Mouse (Mus musculus) erythroblast, embryonic 14.5 days (primary cell): ENCODE measurements around the gene Phtf1. TPM values are rescaled to one million over a fixed set of nuclear protein-coding genes. Genes with fewer than 3 reads are reported as not detected.

ENCODE experiments used
- H3K27me3 ChIP-seq: 2 replicates; pipeline ENCODE4 v1.6.1; 2012; ENCODE audit warnings: inconsistent platforms; ENCODE audit not compliant: control insufficient read depth
- H3K36me3 ChIP-seq: 2 replicates; pipeline ENCODE4 v1.6.1; 2012; ENCODE audit warnings: mild to moderate bottlenecking, inconsistent platforms; ENCODE audit not compliant: control insufficient read depth
- H3K4me1 ChIP-seq: 2 replicates; pipeline ENCODE4 v1.6.1; 2012; ENCODE audit warnings: inconsistent platforms; ENCODE audit not compliant: control insufficient read depth
- H3K4me3 ChIP-seq: replicated peaks from 2 replicates; pipeline ENCODE3; 2012; ENCODE audit warnings: moderate library complexity, mild to moderate bottlenecking, inconsistent platforms
- H3K9me3 ChIP-seq: 2 replicates; pipeline ENCODE4 v1.6.1; 2012; ENCODE audit warnings: low read length, inconsistent platforms, mixed read lengths; ENCODE audit not compliant: control insufficient read depth
- GATA1 ChIP-seq: IDR thresholded peaks from 2 replicates; pipeline ENCODE4 v1.6.1; 2012; ENCODE audit warnings: low read length, inconsistent platforms, mixed read lengths
- TAL1 ChIP-seq: IDR thresholded peaks from 3 replicates; pipeline ENCODE4 v1.6.1; 2012; ENCODE audit warnings: low read length, inconsistent platforms, mixed read lengths
- polyA plus RNA-seq: library from polyadenylated mRNA; stranded (reverse); fragments of >175 nt; gene quantifications from 2 replicates; pipeline ENCODE4 v1.2.3, GENCODE M21; 2012

Gene Phtf1
- polyA plus RNA-seq, 1 experiment, result 0.10 TPM

DNA sequence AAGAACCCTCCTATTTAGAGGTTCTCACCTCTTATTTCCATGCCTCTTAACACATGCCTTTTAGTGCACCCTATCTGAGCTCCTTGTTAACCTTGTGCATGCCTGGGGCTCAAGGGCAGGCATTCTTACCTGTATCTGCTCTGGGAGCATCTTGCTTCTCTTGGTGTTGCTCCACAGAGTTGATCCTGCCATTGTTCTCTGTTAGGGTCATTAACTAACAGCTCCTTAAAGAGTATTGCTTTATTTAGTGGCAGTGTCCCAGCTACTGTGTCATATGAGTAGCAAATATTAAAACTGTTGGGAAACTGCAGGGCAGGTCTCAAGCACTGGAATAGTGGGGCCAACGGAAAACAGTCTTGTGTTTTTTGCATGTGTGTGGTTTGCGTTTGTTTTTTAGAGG is 3.2 kb downstream of the Phtf1 start:
- H3K4me3 ChIP-seq, result no peak overlapping the region
- H3K4me1 ChIP-seq, result peaks cover 34% of the 10 kb centered on the region
- no peaks in the 10 kb centered on the region for H3K27me3 ChIP-seq
- TF ChIP-seq TAL1 (no peak), GATA1 (no peak)
- H3K36me3 ChIP-seq, result peaks cover 25% of the 10 kb centered on the region
- H3K9me3 ChIP-seq, result no peaks in the 10 kb centered on the region

- TF ChIP-seq TAL1, result no peak
- no peak for TF ChIP-seq GATA1
- peaks cover 44% of the 10 kb centered on the region for H3K36me3 ChIP-seq
These were observed 16.6 kb downstream of the Phtf1 start for GRCm38 (mm10) chr3:103984556-103984955.

DNA sequence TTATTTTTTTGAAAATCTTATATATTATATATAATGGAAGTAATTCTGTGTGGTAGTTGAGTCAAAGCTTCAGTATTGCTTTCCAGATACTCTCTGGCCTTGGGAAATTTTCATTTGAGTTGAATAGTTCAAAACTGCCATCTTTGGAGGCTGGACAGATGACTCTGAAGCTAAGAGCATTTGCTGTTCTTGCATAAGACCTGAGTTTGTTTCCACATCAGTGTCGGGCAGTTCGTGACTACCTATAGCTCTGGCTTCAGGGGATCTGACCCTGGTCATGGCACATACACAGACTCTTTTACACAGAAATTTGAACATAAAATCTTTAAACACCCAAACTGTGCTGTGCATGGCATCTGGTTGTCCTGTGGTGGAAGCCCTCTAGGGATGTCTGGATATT is 17.3 kb downstream of the Phtf1 start:
- Histone ChIP-seq H3K27me3 (no peaks in the 10 kb centered on the region), H3K36me3 (peaks cover 46% of the 10 kb centered on the region), H3K4me3 (no peak overlapping the region), H3K9me3 (no peaks in the 10 kb centered on the region), H3K4me1 (peaks cover 3% of the 10 kb centered on the region; the same call in 1 of the 2 replicates)
- no peak for TF ChIP-seq TAL1

More at GRCm38 (mm10) chr3:103984556-103984955, 16.6 kb downstream of the Phtf1 start:
- H3K27me3 ChIP-seq, result no peaks in the 10 kb centered on the region
- H3K4me1 ChIP-seq, result peaks cover 3% of the 10 kb centered on the region; the same call in 1 of the 2 replicates
- H3K9me3 ChIP-seq, result no peaks in the 10 kb centered on the region
- no peak overlapping the region for H3K4me3 ChIP-seq

DNA sequence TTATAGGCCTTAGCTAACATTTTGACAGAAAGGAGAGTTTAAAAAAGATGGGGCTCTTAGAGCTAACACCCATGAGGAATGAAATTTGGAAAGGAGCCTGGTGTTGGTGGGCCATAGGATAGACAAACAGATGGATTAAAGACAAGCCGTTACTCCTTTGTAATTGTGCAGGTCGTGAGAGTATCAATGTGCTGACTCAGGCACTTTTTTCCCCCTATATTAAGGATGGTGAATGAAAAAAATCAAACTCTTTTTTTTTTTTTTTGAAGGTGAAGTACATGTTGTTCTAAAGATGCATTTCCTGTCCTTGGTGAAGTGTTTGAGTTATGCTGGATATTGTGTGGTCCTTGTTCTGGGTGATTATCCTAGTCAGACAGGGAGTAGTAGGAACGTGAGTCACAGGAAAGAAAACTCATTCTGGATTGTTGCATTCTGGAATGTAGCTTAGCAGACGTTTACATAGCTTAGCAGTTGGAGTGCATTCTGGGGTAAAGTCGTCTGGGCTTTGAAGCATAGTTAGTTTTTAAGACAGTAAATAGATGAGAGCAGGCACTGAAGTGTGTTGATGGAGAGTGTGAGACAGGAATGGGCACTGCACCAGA is 20.0 kb downstream of the Phtf1 start:
- H3K4me1 ChIP-seq, result peaks cover 3% of the 10 kb centered on the region; the same call in 1 of the 2 replicates
- no peak overlapping the region for H3K4me3 ChIP-seq

DNA sequence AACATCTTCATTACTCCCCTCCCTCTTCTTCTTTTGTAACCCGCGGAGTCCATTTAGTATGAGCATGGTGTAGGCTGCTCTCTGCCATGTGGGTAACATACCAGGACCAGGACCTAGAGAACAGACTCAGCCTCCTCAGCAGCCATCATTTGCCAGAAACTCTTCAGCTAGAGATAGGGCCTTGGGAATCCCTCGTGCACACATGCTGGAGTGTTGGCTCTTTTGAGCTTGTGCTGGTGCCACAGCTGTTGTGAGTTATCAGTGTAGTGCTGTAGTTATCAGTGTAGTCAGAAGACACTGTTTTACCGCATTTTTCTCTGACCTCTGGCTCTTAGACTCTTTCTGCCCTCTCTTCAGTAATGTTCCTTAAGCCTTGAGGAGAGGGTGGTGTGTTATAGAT is 21.4 kb downstream of the Phtf1 start:
- TF ChIP-seq TAL1 (no peak), GATA1 (no peak)
- Histone ChIP-seq H3K9me3 (no peaks in the 10 kb centered on the region), H3K4me1 (peaks cover 3% of the 10 kb centered on the region; the same call in 1 of the 2 replicates), H3K4me3 (no peak overlapping the region), H3K27me3 (no peaks in the 10 kb centered on the region), H3K36me3 (peaks cover 57% of the 10 kb centered on the region)

More for the DNA sequence above, 20.0 kb downstream of the Phtf1 start:
- H3K27me3 ChIP-seq, result no peaks in the 10 kb centered on the region
- peaks cover 59% of the 10 kb centered on the region for H3K36me3 ChIP-seq
- no peaks in the 10 kb centered on the region for H3K9me3 ChIP-seq
- TF ChIP-seq TAL1 (no peak), GATA1 (no peak)

GRCm38 (mm10) chr3:103991271-103991670 is 23.4 kb downstream of the Phtf1 start:
- H3K27me3 ChIP-seq, result no peaks in the 10 kb centered on the region
- no peak overlapping the region for H3K4me3 ChIP-seq
- H3K4me1 ChIP-seq, result peaks cover 3% of the 10 kb centered on the region; the same call in 1 of the 2 replicates
- TF ChIP-seq TAL1 (no peak), GATA1 (no peak)
- H3K36me3 ChIP-seq, result peaks cover 58% of the 10 kb centered on the region
- H3K9me3 ChIP-seq, result no peaks in the 10 kb centered on the region

GRCm38 (mm10) chr3:103998724-103999123 is 30.8 kb downstream of the Phtf1 start:
- Histone ChIP-seq H3K4me1 (no peaks in the 10 kb centered on the region), H3K36me3 (peaks cover 53% of the 10 kb centered on the region), H3K4me3 (no peak overlapping the region), H3K9me3 (no peaks in the 10 kb centered on the region), H3K27me3 (no peaks in the 10 kb centered on the region)
- no peak for TF ChIP-seq TAL1
- TF ChIP-seq GATA1, result no peak

GRCm38 (mm10) chr3:104006896-104007466 is 39.1 kb downstream of the Phtf1 start:
- Histone ChIP-seq H3K27me3 (no peaks in the 10 kb centered on the region), H3K36me3 (peaks cover 43% of the 10 kb centered on the region), H3K4me3 (no peak overlapping the region), H3K9me3 (no peaks in the 10 kb centered on the region), H3K4me1 (no peaks in the 10 kb centered on the region)
- TF ChIP-seq TAL1, result no peak

- H3K36me3 ChIP-seq, result peaks cover 41% of the 10 kb centered on the region
These were observed 39.6 kb downstream of the Phtf1 start for GRCm38 (mm10) chr3:104007479-104007878.

More at GRCm38 (mm10) chr3:104007479-104007878, 39.6 kb downstream of the Phtf1 start:
- no peaks in the 10 kb centered on the region for H3K27me3 ChIP-seq
- H3K9me3 ChIP-seq, result no peaks in the 10 kb centered on the region
- TF ChIP-seq TAL1 (no peak), GATA1 (no peak)
- H3K4me1 ChIP-seq, result no peaks in the 10 kb centered on the region
- no peak overlapping the region for H3K4me3 ChIP-seq
